Mouse (Mus musculus) liver, embryonic 14.5 days (tissue): ENCODE results near the gene Tinf2.

Experiments
- CTCF ChIP-seq: IDR thresholded peaks from 2 replicates; pipeline ENCODE4 v1.5.1; 2016; ENCODE audit warnings: antibody characterized with exemption, low read depth, control low read depth
- EP300 ChIP-seq: IDR thresholded peaks from 2 replicates; pipeline ENCODE4 v1.6.1; 2016; ENCODE audit warnings: antibody characterized with exemption, low read depth

DNA sequence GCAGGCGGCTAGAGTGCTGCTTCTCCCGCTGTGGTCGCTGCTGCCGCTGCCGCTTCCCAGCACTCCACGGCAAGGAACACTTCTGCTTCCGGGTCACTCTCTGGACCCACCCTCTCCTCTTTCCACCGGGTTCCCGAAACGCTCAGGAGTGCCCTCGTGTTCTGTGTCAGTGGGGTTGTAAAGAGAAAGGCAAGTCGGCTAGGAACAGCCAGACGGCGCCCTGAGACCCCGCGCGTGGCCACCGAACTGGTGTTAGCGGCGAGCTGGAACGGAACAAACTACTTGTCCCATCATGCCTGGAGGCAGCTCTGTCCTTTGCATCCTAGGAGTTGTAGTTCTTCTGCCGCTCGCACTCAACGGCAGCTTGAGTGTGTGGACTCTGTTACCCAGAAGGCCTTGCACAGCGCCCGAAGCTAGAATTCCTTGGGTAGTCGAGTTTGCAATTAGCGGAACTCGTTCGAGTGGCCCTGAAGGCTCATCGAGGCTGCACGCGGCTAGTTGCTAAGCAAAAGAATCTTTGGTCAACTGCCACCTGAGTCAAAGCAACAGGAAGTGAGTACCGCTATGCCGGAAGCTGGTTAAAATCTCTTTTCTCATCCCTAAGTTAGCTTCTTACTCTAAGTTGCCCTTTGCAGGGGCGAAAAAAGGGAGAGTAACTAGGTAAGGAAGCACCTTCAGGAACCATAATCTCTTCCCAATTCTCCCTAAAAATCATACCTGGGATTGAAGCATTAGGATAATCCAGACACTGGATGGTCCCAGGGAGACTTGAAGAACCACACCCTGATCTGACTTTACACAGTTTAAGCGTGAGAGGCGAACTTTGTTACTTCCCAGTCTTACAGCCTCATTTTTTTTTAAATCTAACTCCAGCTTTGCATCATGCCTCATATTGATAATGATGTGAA, 9.5 kb downstream of the Tinf2 start, which contains the start of the genes Gmpr2 and Nedd8:
- TF ChIP-seq EP300, result no peak
- no peak for TF ChIP-seq CTCF
